Mouse (Mus musculus) adrenal gland, adult 18-20 months (tissue): ENCODE results near the gene Sema4g. TPM values are rescaled to one million over a fixed set of nuclear protein-coding genes. Genes with fewer than 3 reads are reported as not detected.

Experiments used
- DNase-seq, 2 experiments: peaks; one replicate each; pipeline ENCODE4 v3.0.0; 2021 to 2022; ENCODE audit warnings: low spot score in 2 of 2
- total RNA-seq, 2 experiments: library from RNA; stranded (reverse); gene quantifications; 1 replicate in 1 of 2; 2 replicates in 1 of 2; pipeline ENCODE4 v1.2.3; 2021

The Sema4g gene
- total RNA-seq, 2 experiments from 2014 or later, result 4.1 to 5.5 TPM

DNA sequence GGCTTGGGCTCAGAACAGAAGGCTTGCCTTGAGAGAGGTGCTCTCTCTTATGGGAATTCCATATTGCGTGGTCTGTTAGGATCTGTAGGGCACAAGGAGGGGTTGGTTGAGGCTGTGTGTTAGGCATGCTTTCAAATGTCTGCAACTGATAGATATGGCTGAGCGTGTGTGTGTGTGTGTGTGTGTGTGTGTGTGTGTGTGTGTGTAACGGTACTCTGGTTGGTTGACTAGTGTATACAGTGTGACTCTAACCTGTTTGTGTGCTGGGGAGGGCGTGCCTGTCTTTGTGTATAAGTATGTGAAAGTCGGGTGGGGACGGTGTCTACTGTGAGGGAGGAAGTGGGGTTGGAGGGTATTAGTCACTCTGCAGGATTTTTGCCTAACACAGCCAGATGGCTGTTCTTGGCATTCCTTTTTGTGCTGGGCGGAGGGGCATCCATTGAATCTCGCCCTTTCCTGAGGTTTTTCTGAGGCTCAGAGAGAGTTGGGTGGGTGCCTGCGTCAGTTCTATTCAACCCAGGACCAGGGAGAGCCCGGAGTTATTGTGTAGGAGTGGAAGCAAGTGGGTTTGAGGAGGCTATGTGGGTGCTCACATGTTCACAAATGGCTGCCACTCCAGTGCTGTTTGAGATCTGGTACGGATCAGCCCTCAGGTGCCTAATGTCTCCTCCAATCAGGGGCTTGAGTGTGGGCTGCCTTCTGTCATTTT lies 59.2 kb downstream of the Sema4g start:
- DNase-seq, result no peak

DNA sequence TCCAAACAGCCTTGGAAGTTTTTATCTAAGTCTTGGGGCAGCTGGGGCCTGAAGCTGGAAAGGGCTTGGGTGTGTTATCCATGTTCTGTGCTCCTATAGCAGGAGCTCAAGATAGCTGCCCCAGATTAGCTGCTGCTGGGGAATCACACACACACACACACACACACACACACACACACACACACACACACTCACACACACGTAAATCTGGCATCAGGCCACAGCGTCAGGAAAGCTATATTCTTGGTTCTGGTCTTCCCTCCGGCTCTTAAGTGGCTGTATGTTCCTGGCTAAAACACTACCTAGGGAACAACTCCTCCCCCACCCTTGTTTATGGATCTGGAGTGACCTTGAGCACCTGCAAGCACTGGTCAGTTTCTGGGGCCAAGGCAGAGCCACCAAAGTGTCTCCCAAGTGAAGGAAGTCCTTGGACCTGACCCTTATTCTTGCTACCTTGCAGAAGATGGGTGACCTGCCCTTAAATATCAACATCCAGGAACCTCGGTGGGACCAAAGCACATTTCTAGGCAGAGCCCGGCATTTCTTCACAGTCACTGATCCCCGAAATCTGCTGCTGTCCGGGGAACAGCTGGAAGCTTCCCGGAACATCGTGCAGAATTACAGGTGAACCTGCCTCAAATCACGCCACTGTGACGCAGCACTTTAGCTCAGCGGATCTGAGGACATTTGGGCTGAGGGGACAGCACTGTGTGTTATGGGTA lies 59.9 kb downstream of the Sema4g start:
- DNase-seq, result no peak

DNA sequence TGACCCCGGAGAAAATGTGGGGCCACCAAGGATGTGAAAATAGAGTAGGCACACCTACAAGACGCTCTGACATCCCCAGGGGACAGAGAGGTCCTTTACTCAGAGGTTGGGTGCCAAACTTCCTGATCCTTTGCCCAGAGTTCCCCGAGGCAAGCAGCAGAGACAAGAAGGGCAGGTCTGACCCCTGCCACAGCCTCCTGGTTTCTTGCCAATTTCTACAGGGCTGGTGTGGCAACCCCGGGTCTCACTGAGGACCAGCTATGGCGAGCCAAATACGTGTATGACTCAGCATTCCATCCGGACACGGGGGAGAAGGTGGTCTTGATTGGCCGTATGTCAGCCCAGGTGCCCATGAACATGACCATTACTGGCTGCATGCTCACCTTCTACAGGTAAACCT lies 60.6 kb downstream of the Sema4g start:
- no peak for DNase-seq

Other genes with a start within 250 kb of the Sema4g start
- gene Pax2, start 233.1 kb upstream of the Sema4g start, total RNA-seq, result not detected
- gene Slf2, start 58.0 kb upstream of the Sema4g start, total RNA-seq, result 10 to 100 TPM; 20.9 to 21.8 TPM
- 10 to 100 TPM; 24.7 to 30.5 TPM for gene Twnk, start 16.6 kb downstream of the Sema4g start, total RNA-seq
- 10 to 100 TPM; 45.2 to 48.3 TPM for gene Mrpl43, start 17.3 kb downstream of the Sema4g start, total RNA-seq
- 10 to 100 TPM; 70.6 to 72.7 TPM for gene Lzts2, start 25.3 kb downstream of the Sema4g start, total RNA-seq
- gene Pdzd7, start 56.6 kb downstream of the Sema4g start, total RNA-seq, result under 1 TPM; 0.13 to 0.48 TPM
- gene Sfxn3, start 58.4 kb downstream of the Sema4g start, total RNA-seq, result 10 to 100 TPM; 50.1 to 51.8 TPM
- gene Kazald1, start 86.1 kb downstream of the Sema4g start, total RNA-seq, result 1 to 10 TPM; 5.2 to 7.4 TPM
- not detected for gene Tlx1, start 161.6 kb downstream of the Sema4g start, total RNA-seq
- gene Lbx1, start 246.7 kb downstream of the Sema4g start, total RNA-seq, result under 1 TPM in 1 of 2 experiments, not detected in 1; 0.22 TPM